Mouse (Mus musculus) embryonic fibroblast, embryonic 13.5 days (primary cell): Measurements from ENCODE around the gene Irf2bpl.

Experiments used
- CTCF ChIP-seq: IDR thresholded peaks from 2 replicates; pipeline ENCODE4 v1.5.1; 2011; ENCODE audit warnings: mild to moderate bottlenecking, control low read depth, low read length, moderate library complexity, borderline replicate concordance; ENCODE audit not compliant: insufficient read depth
- POLR2A ChIP-seq: IDR thresholded peaks from 2 replicates; pipeline ENCODE4 v1.6.1; 2011; ENCODE audit warnings: low read depth, mild to moderate bottlenecking, control low read depth, low read length, moderate library complexity

DNA sequence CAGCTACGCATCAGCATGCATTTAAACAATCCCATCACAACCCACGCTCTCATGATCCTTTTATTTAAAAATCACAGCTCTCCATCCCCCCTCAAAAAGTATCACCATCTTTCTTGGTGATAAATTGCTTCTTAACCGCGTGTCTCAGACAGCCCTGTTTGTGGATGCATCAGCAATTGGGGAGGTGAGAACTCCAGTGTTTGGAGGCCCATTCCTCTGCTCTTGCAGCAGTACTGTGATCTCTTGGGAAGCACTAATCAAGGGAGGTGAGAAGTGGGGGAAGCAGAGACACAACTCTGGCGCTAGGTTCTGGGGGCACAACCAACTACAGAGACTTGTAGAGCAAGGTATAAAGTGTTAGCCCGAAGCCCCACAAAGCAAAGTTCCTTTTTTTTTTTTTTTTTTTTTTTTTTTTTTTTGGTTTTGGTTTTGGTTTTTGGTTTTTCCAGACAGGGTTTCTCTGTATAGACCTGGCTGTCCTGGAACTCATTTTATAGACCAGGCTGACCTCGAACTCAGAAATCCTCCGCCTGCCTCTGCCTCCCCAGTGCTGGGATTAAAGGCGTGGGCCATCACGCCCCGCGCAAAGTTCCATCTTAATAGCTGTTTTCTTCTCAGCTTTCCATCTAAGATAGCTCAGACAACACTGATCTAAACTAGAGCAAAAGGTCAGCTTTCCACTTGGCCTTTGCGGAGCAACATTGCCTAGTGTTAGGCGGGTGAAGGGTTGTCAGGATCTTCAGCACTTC lies 3.0 kb upstream of the Irf2bpl start:
- no peak for TF ChIP-seq CTCF
- TF ChIP-seq POLR2A: no peak; the same call in 1 of the 2 replicates
